Mouse (Mus musculus) spleen, embryonic (tissue): ENCODE data around the gene Naa20.

ENCODE experiments used
- CTCF ChIA-PET: fragments of 350-600 bp; sonication (Branson Sonifier 250); formaldehyde crosslinking; loops from one replicate; lab custom pipeline; 2022; lab: Charles Lee

Naa20 gene

GRCm38 (mm10) chr2:145948402-145948954, 46.6 kb downstream of the Naa20 start:
- CTCF ChIA-PET: no interaction called here

DNA sequence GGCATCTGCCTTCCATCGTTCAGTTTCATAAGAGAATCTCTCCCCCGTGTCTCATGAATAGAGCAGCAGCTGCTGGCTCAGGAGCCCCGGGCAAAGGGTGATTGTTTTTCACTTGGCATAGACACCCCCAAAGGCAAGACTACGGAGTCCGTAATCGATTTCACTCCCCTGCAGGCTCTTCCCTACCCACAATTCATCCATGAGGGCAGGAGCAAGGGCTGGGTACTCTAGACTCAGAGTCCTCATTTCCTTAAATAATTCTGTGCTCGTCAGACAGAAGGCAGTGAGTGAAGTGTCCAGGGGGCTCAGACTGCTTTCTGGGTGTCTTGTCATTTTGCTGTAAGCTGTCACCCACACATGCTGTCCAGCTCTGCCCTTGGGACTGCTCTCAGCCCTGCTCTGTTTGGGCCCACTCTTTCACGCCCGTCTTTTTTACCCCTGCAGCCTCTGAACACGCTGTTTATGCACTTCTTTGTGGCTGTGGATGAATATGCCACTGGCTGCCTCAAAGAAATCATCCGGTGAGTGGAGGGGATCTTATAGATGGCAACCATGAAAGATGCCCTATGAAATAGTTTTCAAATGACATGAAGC, 47.7 kb downstream of the Naa20 start:
- CTCF ChIA-PET: no interaction called here

DNA sequence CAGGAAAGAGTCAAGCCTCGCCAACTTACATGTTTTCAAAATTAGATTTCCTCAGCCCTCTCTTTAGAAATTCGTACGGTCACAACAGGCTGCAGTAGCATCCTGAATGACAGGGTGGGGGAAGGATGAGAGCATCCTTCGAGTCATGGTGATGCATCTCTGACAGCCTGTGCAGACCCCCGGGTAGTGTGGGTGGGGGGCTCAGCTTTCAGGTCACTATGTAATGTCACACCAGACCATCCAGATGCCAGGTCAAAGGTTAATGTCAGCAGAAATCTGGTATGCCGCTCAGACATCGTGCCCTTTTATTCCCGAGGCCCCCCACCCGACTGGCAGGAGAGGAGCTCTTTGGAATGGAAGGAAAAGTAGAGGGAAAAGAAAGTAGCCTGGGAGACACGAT, 48.3 kb downstream of the Naa20 start:
- CTCF ChIA-PET: no interaction called here

- CTCF ChIA-PET: interaction anchor here (0.6 kb wide), 1 partner anchor 365 kb away, joined by 4 read pairs; no protein-coding TSS in a partner anchor
Observed at GRCm38 (mm10) chr2:145952726-145953125, 50.8 kb downstream of the Naa20 start.

- CTCF ChIA-PET: no interaction called here
Observed at GRCm38 (mm10) chr2:145955844-145956243, 53.9 kb downstream of the Naa20 start.

DNA sequence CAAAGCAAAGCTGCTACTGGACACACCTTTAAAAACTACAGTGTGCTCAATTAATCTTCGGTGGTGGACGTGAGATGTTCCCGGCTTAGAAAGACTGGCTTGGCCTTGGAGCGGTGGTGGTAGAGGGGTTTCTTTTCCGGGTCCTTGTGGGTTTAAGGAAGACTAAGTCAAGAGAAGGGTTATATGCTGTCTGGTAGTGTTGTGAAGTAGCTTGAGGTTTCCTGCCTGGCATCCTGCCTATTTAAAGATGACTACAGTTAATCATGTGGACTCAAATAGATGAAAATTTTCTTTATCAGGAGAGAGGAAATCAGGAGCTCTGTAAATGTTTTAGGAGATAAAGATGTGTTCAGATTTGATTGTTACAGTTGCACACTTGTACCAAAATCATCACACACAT, 54.4 kb downstream of the Naa20 start:
- CTCF ChIA-PET: no interaction called here

GRCm38 (mm10) chr2:145957450-145957849, 55.6 kb downstream of the Naa20 start:
- CTCF ChIA-PET: interaction anchor here (0.6 to 0.7 kb wide), 2 partner anchors 32 to 473 kb away, joined by 3 to 8 read pairs; no protein-coding TSS in a partner anchor

- CTCF ChIA-PET: interaction anchor here (0.6 to 0.7 kb wide), 3 partner anchors 32 to 472 kb away, joined by 3 to 8 read pairs (median 4); no protein-coding TSS in a partner anchor
Observed at GRCm38 (mm10) chr2:145958097-145958496, 56.2 kb downstream of the Naa20 start.

DNA sequence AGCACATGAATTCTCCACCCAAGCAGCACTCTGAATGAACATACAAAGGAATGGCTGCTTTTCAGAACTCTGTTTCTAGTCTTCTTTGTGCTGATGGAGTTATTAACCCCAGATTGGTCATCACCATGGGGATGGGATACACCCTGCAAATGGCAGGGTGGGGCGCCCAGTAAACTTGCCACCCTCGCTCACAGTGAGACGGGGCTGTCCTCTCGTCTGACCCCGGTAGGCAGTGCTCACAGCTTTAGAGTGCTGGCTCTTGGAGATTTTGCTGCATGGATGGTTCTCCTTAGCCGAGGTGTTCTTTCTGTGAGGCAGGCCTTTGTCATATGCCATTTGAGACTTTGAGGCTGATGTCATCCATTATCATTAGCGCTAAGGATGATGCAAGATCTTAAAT, 56.7 kb downstream of the Naa20 start:
- CTCF ChIA-PET: no interaction called here

DNA sequence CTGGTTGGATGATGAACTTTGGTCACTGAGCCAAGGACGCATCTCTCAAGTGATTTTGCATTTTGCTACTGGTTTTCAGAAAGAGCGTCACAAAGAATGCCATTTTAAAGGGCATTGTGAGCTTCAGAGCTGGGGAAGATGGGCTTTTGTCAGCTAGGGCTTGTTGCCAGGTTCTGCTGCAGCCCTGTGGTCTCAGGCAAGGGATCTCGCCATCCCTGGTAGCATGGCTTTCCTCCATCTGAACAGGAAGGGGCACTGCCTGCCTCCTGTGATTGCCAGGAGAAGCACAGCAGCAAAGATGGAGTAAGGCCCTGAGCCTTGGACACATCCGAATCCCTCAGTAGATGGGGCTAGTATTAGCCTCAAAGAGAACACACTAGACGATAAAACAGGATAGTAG, 60.0 kb downstream of the Naa20 start:
- CTCF ChIA-PET: no interaction called here
